Mouse (Mus musculus) hindbrain, postnatal 0 days (tissue): ENCODE measurements around the gene Nrm. TPM values are rescaled to one million over a fixed set of nuclear protein-coding genes. Genes with fewer than 3 reads are reported as not detected.

ENCODE experiments used
- ATAC-seq: fragments of 200-750 bp; cut with Nextera tagmentation; 2 replicates; pipeline ENCODE4 v1.8.0; 2017; ENCODE audit warnings: mild to moderate bottlenecking, moderate TSS enrichment, moderate library complexity
- DNase-seq: peaks from one replicate; pipeline ENCODE4 v3.0.0-alpha.2; 2015; ENCODE audit warnings: low spot score
- H3K27ac ChIP-seq: fragments of 300-500 bp; sonication (generic); 2 replicates; pipeline ENCODE4 v1.5.1; 2014; ENCODE audit warnings: mild to moderate bottlenecking
- H3K27me3 ChIP-seq: fragments of 300-500 bp; sonication (generic); 2 replicates; pipeline ENCODE4 v1.6.1; 2014; ENCODE audit warnings: low read length, mixed read lengths; ENCODE audit not compliant: insufficient read depth
- H3K36me3 ChIP-seq: fragments of 300-500 bp; sonication (generic); 2 replicates; pipeline ENCODE4 v1.6.1; 2014; ENCODE audit warnings: low read length, mixed read lengths; ENCODE audit not compliant: insufficient read depth
- H3K4me1 ChIP-seq: fragments of 300-500 bp; sonication (generic); 2 replicates; pipeline ENCODE4 v1.6.1; 2014; ENCODE audit warnings: antibody characterized with exemption, low read length, mixed read lengths; ENCODE audit not compliant: insufficient read depth
- H3K4me2 ChIP-seq: fragments of 300-500 bp; sonication (generic); 2 replicates; pipeline ENCODE4 v1.6.1; 2014; ENCODE audit warnings: low read depth, mild to moderate bottlenecking, low read length, moderate library complexity, mixed read lengths
- H3K4me3 ChIP-seq: fragments of 300-500 bp; sonication (generic); 2 replicates; pipeline ENCODE4 v1.5.1; 2014; ENCODE audit warnings: low read length
- H3K9ac ChIP-seq: fragments of 300-500 bp; sonication (generic); replicated peaks from 2 replicates; pipeline ENCODE4 v1.6.1; 2014; ENCODE audit warnings: mild to moderate bottlenecking, low read length, moderate library complexity, mixed read lengths
- H3K9me3 ChIP-seq: fragments of 300-500 bp; sonication (generic); 2 replicates; pipeline ENCODE4 v1.6.1; 2016; ENCODE audit warnings: low read length, mixed read lengths
- CTCF ChIP-seq: IDR thresholded peaks from 2 replicates; pipeline ENCODE4 v1.5.1; 2016; ENCODE audit warnings: antibody characterized with exemption, control low read depth, low read depth
- WGBS: fragments of 180-500 bp; shearing (Covaris S2); extraction: QIAGEN DNeasy Blood & Tissue Kit; methylation state at CpG from one replicate; pipeline ENCODE4 v1.1.7; 2014; 5-methylcytosine and 5-hydroxymethylcytosine counted together
- polyA plus RNA-seq: library from polyadenylated mRNA; unstranded; fragments of >200 nt; fragmentation: Nextera tagmentation; extraction: Ambion mirVana; gene quantifications from 2 replicates; pipeline ENCODE4 v1.2.1, GENCODE M21; 2015
- total RNA-seq: library from RNA; depleted of rRNA; stranded (reverse); fragments of >200 nt; gene quantifications from 2 replicates; pipeline ENCODE4 v1.2.3, GENCODE M21; 2014

The Nrm gene
- total and polyA plus RNA-seq, 2 experiments from 2014 or later = 24.6 to 27.2 TPM

DNA sequence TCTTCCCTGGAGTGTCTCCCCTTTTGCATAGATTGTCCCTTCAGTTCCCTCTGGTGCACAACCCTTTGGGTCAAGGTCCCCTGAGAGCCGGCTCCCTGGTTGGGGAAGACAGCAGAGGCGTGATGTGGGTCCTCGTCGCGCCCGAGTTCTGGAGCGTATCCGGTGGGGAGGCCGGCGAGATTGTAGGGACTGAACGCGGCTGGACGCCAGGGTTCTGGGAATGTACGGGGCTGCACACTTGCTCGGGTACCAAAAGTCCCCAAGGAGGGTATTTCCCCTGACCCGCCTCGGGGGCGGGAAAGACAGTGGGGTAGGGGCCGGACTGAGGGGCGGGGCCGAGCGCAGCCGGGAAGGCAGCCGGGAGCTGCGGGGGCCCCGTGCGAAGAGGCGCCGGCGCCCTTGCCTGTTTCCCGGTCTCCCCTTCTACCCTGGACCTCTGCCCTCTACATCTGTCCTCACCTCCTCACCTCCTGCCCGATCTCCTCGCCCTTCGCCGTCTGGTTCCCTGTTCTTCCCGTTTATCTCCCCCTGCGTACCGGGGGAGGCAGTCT lies 5.2 kb downstream of the Nrm start:
- DNase-seq (peak; percentile 74), ATAC-seq (peak; percentile 46)
- H3K27me3 ChIP-seq = no peaks in the 10 kb centered on the region
- peak overlapping the region; percentile 93 for H3K4me2 ChIP-seq
- H3K9me3 ChIP-seq = no peaks in the 10 kb centered on the region
- no peak for TF ChIP-seq CTCF
- H3K27ac ChIP-seq = peak overlapping the region; percentile 95
- under 1% methylated on average over 23 of the region's 38 CpGs for WGBS
- H3K4me1 ChIP-seq = peaks cover 19% of the 10 kb centered on the region
- no peaks in the 10 kb centered on the region for H3K36me3 ChIP-seq
- H3K9ac ChIP-seq = peak overlapping the region; percentile 84
- peak overlapping the region; percentile 56 for H3K4me3 ChIP-seq

DNA sequence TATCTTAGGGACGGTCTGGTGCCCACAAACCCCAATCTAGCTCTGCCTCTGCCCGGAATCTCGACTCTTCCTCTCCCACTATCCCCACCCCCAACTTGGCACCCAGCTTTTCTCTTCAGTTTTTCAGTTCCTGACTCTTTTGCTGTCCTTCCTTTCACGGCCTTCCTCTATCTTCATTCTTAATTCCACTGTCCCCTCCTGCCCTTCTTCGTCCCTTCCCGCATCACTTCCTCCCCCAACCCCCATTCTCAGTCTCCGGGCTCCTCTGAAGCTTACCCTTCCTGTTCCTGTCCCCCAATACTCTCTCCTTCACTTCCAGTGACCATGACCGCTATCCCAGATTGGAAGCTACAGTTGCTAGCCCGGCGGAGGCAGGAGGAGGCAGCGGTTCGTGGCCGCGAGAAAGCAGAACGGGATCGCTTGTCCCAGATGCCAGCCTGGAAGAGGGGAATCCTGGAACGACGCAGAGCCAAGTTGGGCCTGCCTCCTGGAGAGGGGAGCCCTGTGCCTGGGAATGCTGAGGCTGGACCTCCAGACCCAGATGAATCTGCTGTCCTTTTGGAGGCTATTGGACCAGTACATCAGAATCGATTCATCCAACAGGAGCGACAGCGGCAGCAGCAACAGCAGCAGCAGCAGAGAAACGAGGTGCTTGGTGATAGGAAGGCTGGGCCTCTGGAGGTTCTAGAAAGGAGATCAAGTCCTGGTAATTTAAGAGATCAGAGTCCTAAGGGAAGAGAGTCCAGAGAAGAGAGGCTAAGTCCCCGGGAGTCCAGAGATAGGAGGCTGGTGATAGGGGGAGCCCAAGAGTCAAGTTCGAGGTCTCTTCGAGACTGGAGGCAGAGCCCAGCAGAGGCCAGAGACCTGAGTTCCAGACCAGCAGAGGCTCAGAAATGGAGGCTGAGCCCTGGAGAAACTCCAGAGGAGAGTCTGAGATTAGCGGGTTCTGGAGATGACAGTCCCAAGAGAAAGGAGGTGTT lies 6.1 kb downstream of the Nrm start:
- DNase-seq = peak; percentile 33

DNA sequence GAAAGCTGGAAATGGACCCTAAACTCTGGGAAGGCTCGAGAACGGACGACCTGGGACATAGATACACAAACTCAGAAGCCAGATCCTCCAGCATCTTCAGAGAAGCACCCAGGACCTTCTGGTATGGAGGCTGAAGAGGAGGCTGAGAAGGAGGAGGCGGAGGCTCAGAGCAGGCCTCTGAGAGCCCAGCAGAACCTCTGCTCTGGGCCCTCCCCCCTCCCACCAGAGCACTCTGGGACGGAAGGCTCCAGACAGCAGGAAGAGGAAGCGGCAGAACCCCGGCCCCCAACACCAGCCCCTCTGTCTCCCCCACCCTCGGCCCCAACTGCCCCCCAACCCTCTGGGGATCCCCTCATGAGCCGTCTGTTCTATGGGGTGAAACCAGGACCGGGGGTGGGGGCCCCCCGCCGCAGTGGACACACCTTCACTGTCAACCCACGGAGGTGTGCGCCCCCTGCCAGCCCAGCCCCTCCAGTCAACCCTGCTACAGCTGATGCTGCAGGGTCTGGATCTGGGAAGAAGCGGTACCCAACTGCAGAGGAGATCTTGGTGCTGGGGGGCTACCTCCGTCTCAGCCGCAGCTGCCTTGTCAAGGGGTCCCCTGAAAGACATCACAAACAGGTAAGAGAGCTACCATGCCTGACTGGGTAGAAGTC lies 7.2 kb downstream of the Nrm start:
- Histone ChIP-seq H3K4me3 (peak overlapping the region; percentile 56), H3K4me1 (peaks cover 19% of the 10 kb centered on the region), H3K27ac (peak overlapping the region; percentile 95), H3K9ac (peak overlapping the region; percentile 84), H3K9me3 (no peaks in the 10 kb centered on the region), H3K36me3 (no peaks in the 10 kb centered on the region), H3K27me3 (no peaks in the 10 kb centered on the region), H3K4me2 (peak overlapping the region; percentile 93)
- WGBS = 25% methylated on average over 16 of the region's 17 CpGs
- ATAC-seq = no peak
- TF ChIP-seq CTCF = no peak
- DNase-seq = no peak

More for the DNA sequence above, 6.1 kb downstream of the Nrm start:
- Histone ChIP-seq H3K27ac (peak overlapping the region; percentile 95), H3K9me3 (no peaks in the 10 kb centered on the region), H3K27me3 (no peaks in the 10 kb centered on the region), H3K4me2 (peak overlapping the region; percentile 93), H3K9ac (peak overlapping the region; percentile 84), H3K36me3 (no peaks in the 10 kb centered on the region), H3K4me1 (peaks cover 19% of the 10 kb centered on the region), H3K4me3 (peak overlapping the region; percentile 56)
- ATAC-seq = no peak
- peak; percentile 31; the same call in 1 of the 2 replicates for TF ChIP-seq CTCF
- WGBS = 8% methylated on average over 26 of the region's 26 CpGs

DNA sequence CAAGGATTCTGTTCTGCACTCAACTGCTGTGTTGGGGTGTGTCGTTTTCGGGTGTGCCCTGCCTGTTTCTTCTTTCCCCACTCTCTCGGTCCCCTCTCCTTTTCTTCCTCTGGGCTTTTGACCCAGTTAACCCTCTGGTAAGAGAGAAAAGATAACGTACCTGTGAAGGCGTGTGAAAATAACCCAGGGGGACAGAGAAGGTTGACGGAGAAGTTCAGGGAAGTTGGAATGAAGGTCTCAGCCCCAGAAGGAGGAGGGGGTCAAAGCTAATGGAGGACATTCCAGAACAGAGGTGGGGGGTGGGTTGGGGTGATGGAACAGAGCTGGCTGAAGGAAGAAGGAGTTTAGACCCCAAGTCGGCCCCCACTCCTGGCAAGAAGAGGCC lies 7.8 kb downstream of the Nrm start:
- no peaks in the 10 kb centered on the region for H3K27me3 ChIP-seq
- no peak for TF ChIP-seq CTCF

DNA sequence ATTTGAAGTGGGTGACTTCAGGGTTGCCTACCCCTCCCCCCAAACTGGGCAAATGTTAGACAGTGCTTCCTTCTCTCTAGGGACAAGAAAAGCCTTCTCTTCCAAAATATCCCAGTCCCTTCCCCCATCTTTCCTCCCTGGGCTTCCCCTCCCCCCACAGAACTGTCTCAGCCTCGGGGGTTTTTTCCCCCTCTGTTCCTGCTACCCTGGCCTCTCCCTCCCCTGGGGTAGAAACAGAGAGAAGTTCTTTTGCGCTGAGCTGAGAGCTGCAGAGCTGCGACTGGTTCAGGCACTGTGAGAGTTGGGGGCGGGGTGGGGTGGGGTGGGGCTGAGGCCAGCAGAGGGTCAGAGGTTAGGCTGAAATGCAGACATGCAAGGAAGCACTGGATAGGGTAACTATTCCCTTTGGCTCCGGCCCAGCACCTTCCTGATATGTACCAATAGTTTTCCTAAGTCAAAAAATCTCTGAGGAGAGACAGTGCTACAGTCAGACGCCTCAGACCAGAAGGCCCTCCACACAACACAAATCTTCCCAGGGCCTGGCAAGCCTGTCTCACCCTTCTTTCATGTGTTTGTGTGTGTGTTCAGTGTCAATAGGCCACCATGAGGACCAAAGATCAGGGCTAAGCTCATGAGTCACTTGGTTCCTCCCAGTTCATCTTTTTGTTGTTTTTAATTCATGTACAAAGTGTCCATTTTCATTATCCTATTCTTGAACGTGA lies 8.4 kb downstream of the Nrm start:
- H3K9me3 ChIP-seq = no peaks in the 10 kb centered on the region
- peak overlapping the region; percentile 93 for H3K4me2 ChIP-seq
- H3K4me3 ChIP-seq = peak overlapping the region; percentile 56
- H3K9ac ChIP-seq = peak overlapping the region; percentile 84
- 2% methylated on average over 7 of the region's 7 CpGs for WGBS
- DNase-seq = peak; percentile 58
- TF ChIP-seq CTCF = no peak
- H3K27me3 ChIP-seq = no peaks in the 10 kb centered on the region
- H3K27ac ChIP-seq = peak overlapping the region; percentile 95
- ATAC-seq = no peak
- H3K4me1 ChIP-seq = peaks cover 19% of the 10 kb centered on the region
- H3K36me3 ChIP-seq = no peaks in the 10 kb centered on the region

More for the DNA sequence above, 7.8 kb downstream of the Nrm start:
- Histone ChIP-seq H3K4me1 (peaks cover 19% of the 10 kb centered on the region), H3K9ac (peak overlapping the region; percentile 84), H3K36me3 (no peaks in the 10 kb centered on the region), H3K9me3 (no peaks in the 10 kb centered on the region), H3K27ac (peak overlapping the region; percentile 95), H3K4me3 (peak overlapping the region; percentile 56), H3K4me2 (peak overlapping the region; percentile 93)
- DNase-seq = no peak
- ATAC-seq = no peak
- under 1% methylated on average over 7 of the region's 7 CpGs for WGBS

DNA sequence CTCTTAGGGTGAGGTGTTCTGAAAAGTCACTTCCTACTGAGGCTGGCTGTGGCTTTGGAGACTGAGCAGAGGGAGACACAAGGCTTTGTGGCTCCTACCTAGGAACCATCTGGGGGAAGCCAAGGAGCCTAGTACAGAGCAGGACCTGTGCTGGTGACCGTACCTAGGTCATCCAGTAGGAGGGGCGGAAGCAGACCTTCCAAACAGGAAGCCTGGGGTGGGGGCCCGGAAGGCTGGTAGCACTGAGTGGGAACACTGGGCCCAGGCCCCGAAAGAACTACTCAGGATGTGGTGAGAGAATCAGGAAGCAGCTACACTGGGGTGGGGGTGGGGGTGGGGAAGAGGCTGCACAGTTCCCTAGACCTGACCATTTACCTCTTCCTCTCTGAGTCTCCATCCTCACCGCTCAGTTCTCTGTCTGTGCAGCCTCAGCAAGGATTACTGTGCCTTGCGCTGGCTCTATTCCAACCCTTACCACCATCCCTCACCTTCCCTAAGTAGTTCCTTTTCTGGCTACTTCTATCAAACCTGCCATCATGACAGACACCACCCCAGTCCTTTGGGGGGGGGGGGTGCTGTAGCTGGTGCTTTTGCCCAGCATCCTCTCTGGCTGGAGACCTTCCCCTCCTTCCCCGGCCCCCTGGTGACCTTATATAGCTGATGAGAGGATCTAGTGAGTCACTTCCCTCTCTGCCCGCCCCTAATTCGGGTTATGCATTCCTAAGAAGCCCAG lies 9.2 kb downstream of the Nrm start:
- H3K9me3 ChIP-seq = no peaks in the 10 kb centered on the region
- peak overlapping the region; percentile 95 for H3K27ac ChIP-seq
- peak overlapping the region; percentile 56 for H3K4me3 ChIP-seq
- DNase-seq (no peak), ATAC-seq (no peak)
- no peaks in the 10 kb centered on the region for H3K27me3 ChIP-seq
- TF ChIP-seq CTCF = no peak
- H3K9ac ChIP-seq = peak overlapping the region; percentile 24; the same call in 1 of the 2 replicates
- peaks cover 3% of the 10 kb centered on the region; the same call in 1 of the 2 replicates for H3K36me3 ChIP-seq
- H3K4me1 ChIP-seq = peaks cover 19% of the 10 kb centered on the region
- 65% methylated on average over 8 of the region's 9 CpGs for WGBS
- H3K4me2 ChIP-seq = peak overlapping the region; percentile 93
